Mouse (Mus musculus) granulocyte monocyte progenitor cell, adult 5-6 weeks (primary cell): ENCODE results near the gene Akr1b10. TPM values are rescaled to one million over a fixed set of nuclear protein-coding genes. Genes with fewer than 3 reads are reported as not detected.
A peak's percentile ranks its signal among the peaks of the same experiment; 100 is the strongest.
"Not testable (repeated sequence)": the region's sequence is repeated elsewhere in the genome, so short reads cannot be mapped to it uniquely, and the experiment has no call there.

ENCODE experiments used
- ATAC-seq: replicated peaks from 2 replicates; pipeline ENCODE4 v1.8.0; 2016; ENCODE audit warnings: mild to moderate bottlenecking, moderate TSS enrichment, inconsistent platforms; ENCODE audit not compliant: poor library complexity, severe bottlenecking
- total RNA-seq, 2 experiments: library from RNA; stranded (forward) in 1 of 2; stranded (reverse) in 1 of 2; fragments of 200-712, 200-1000 nt in 1 of 2; fragments of >200 nt in 1 of 2; fragmentation: Nextera tagmentation in 1 of 2; gene quantifications; 2 replicates each; pipeline ENCODE4 v1.2.3; 2014 to 2017

Gene Akr1b10
- total RNA-seq (2014; fragmentation: Nextera tagmentation) (37.8 and 58.6 TPM in 2 replicates), total RNA-seq (2017) (29.6 and 31.5 TPM in 2 replicates)

- peak; percentile 97 for ATAC-seq
Observed at GRCm38 (mm10) chr6:34384110-34384661, at the start of gene Akr1b10. Gene Akr1b10 (plus strand): TSS chr6:34384218.

DNA sequence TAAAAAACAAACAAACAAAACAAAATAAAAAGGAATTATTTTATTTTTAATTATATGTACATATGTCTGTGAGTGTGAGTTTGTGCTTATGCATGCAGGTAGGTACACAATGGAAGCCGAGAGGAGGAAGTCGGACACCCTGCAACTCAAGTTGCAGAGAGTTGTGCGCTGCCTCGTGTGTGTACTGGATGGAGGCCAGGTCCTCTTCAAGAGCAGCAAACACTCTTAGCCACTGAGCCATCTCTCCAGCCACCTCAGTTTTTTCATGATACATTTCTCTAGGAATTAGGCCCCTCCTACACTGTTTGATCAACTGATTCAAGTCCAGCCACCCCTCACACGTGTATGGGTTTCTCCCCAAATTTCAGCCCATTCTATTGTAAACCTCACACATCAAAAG, 49.3 kb upstream of the Akr1b10 start:
- ATAC-seq, result no peak

DNA sequence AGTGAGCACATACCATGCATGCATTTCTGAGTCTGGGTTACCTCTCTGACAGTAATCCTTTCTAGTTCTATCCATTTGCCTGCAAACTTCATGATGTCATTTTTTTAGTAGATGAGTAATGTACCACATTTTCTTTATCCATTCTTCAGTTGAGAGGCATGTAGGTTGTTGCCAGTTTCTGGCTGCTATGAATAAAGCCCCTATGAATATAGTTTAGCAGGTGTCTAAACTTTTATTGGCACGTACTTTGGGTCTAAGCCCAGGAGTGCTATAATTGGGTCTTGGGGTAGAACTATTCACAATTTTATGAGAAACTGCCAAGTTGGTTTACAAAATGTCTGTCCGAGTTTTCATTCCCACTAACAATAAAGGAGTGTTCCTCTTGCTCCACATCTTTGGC, 46.2 kb upstream of the Akr1b10 start:
- no peak for ATAC-seq

- no peak for ATAC-seq
Observed at GRCm38 (mm10) chr6:34341991-34342390, 42.0 kb upstream of the Akr1b10 start.

- no peak for ATAC-seq
Observed at GRCm38 (mm10) chr6:34342476-34342875, 41.5 kb upstream of the Akr1b10 start.

DNA sequence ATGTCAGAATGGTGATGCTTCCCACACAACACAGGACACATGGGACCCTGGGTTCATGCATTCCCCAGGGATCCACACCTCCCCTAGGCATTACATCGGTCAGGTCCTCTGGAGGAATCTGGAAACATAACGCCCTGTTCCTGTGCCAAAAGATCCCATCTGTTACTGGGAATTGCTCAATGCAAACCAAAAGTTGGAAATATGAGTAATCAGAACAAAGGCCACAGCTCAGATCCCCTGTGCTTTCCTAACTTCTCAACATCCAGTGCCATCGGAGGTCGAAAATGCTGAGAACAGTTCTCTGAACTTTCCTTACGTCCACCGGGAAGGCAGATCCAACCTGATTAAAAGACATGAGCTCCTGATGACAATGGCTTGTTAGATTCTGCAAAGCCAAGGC, 40.6 kb upstream of the Akr1b10 start:
- no peak for ATAC-seq

DNA sequence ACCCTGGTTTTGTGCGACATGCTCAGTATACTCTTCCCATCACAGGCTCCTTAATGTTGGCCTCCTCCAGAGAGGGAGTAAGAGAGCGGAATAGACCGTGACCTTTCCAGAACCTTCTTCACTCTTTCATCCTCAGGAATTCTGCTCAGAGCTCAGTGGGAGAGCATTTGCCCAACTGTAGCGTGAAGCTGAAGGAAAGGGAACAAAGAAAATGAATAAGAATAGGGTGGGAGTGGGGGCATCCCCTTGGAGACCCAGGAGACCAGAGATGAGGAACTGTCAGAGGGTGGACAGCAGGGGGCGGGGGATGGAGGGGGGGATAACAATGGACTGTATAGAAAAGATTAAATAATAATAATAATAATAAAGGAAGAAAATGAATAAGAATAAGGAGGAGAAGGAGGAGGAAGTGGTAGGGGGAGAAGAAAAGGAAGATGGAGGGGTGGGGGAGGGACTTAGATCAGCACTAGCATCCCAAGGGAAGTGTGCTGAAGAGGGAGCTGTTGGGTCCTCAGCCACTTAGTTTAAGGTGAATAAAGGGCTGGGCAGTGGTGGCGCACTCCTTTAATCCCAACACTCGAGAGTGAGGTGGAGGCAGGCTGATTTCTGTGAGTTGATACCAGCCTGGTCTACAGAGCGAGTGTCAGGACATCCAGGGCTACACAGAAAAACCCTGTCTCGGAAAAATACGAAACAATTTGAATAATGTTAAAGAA, 39.7 kb upstream of the Akr1b10 start:
- ATAC-seq, result no peak

DNA sequence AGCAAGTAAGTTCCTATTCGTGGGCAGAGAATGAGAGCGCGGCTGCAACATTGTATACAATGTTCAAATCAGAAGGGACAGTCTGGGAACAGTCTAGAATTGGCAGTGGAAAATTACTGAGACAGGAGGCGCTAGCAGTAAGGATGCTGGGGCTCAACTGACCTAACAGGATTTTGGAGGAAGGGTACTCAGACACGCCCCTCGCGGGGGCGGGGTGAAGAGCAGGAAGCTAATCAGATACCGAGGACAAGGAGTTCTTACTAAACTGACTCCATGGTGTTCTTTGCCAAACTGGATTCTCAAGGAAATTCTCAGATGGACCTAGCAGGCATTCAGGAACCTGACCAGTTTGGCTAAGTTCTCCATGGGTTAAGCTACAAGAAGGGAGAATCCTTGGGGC, 39.1 kb upstream of the Akr1b10 start:
- no peak for ATAC-seq

DNA sequence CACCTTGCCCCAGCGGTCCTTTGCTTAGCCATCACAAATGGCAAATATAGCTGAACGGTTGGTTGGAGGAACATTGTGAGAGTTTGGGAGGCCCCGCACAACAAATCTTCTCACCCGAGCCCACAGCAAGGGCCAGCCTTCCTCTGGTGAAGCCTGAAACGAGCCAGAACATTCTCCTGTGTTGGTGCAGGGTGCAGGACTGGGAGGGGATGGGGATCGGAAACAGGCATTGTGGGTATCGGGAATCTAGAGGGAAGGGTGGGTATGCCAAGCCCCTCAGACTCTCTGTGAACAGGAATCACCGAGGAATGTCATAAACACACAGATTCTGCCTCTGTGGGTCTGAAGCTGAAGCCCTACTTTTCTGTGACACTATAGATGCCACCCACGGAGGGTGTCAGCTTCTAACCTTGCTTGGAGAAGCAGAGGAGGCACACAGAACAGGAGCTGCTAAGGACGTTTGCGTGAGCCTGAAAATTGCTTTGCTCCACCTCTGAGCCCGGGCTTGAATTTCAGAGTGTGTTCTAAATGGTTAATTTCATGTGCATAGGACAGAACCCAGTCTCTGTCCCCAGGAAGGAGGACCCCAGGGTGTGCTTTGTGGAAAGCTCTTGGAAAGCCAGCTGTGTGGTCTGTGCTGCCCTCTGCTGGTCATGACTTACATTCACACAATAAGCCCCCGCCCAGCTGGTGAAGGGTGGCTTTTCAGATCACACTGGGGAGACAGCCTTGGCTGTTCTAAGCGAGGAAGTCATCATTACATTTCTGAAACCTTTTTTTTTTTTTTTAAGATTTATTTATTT, 37.7 kb upstream of the Akr1b10 start:
- ATAC-seq, result peak; percentile 90

DNA sequence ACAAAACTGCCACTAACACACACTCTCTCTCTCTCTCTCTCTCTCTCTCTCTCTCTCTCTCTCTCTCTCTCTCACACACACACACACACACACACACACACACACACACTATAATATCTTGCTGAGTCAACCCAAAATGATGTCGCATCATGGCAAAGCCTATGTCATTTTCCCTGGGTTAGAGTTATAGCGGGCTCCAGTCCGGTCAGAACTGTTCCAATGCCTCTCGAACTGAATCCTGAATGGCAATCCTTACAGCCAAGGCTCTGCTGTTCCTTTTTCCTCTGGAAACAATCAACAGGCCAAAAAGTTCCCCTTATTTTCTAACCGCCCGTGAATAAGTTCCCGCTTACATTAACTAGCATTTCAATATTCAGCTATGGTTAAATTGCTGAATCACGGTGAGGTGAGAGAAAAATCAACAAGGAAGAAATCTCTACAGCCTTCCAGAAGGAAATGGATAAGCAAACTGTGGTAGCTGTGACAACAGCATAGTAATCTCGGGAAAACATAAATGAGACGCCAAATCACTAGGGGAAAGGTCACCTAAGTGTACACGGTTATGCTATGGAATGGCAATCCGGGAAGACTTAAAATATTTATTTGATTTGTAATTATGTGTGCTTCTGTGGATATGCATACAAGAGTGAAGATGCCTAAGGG, 33.9 kb upstream of the Akr1b10 start:
- ATAC-seq, result no peak

- ATAC-seq, result not testable (repeated sequence)
Observed at GRCm38 (mm10) chr6:34351481-34351880, 32.5 kb upstream of the Akr1b10 start.

GRCm38 (mm10) chr6:34352401-34352800, 31.6 kb upstream of the Akr1b10 start:
- no peak for ATAC-seq

- ATAC-seq, result no peak
Observed at GRCm38 (mm10) chr6:34353658-34354353, 30.2 kb upstream of the Akr1b10 start, which contains the start of gene Akr1b8. Gene Akr1b8 (plus strand): TSS chr6:34354119.

- ATAC-seq, result no peak
Observed at GRCm38 (mm10) chr6:34354354-34355348, 29.4 kb upstream of the Akr1b10 start.

DNA sequence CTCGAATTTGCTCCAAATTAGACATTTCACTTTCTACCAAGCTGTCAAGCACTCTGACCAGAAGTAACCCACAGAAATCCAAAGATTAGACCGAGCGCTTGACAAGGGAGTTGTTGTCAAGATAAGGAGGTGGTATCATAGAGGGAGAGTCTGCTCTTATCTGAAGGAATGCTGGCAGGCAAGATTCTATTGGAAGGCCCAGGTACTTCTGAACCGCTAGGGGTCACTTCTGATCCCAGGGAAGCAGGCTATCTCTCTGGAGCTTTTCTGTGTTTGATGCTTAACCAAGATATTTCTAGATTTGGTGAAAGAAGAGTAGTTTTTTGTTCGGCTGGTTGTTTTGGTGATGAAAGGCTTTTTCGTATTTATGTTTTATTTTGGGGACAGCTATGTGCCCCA, 28.7 kb upstream of the Akr1b10 start:
- no peak for ATAC-seq

- no peak for ATAC-seq
Observed at GRCm38 (mm10) chr6:34355841-34356240, 28.2 kb upstream of the Akr1b10 start.

DNA sequence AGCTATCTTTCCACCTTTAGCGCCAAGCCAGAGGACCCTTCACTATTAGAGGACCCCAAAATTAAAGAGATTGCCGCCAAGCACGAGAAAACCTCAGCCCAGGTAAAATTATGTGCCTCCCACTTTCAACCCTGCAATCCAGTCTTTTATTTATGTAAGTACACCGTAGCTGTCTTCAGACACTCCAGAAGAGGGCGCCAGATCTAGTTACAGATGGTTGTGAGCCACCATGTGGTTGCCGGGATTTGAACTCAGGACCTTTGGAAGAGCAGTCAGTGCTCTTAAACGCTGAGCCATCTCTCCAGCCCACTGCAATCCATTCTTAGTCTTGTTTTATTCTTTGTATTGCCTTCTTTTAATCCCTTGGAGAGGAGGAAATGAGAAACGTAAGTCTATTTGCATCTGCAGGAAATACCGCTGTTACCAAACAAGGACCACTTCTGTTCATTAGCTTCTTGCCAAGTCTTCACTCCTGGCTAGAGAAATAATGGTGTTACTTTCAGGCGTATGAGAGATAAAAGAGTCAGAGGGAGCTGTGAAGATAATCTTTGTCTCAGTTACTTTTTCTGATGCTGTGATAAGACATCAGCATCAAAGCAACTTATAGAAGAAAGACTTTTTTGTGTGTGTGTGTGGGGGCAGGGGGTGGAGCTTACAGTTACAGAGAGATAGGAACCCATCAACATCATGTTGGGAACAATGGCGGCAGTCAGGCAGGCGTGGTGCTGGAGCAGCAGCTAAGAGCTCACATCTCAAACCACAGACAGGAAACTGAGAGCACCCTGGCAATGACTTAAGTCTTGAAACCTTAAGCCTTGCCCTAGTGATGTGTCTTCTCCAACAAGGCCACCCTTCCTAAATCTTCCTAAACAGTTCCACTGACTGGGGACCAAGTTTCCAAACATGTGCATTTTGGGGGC, 19.5 kb upstream of the Akr1b10 start:
- ATAC-seq, result no peak

GRCm38 (mm10) chr6:34367998-34368397, 16.0 kb upstream of the Akr1b10 start:
- ATAC-seq, result peak; percentile 83
